Mouse (Mus musculus): ENCODE results near the gene Rbm14. TPM values are rescaled to one million over a fixed set of nuclear protein-coding genes. Genes with fewer than 3 reads are reported as not detected.

Rbm14 gene
- total RNA-seq, 2 experiments from 2014 or later: 53.4 to 61.0 TPM

GRCm38 (mm10) chr19:4811909-4812242 lies 442 bp upstream of the Rbm14 start:
- intact Hi-C loops (cut with DNase I): loop anchor here (5.0 kb wide), 1 partner anchor 55 kb away; the partner anchor contains the start of gene Rbm4b
- no peak for TF ChIP-seq CTCF (IDR thresholded peaks at IDR 0.05)
- no peak for DNase-seq (ENCODE audit: extremely low spot score in 1 of 2, low spot score in 2 of 2)

GRCm38 (mm10) chr19:4810746-4811062 lies 730 bp downstream of the Rbm14 start:
- H3K27ac ChIP-seq: peak overlapping the region; percentile 95
- DNase-seq (ENCODE audit: extremely low spot score in 1 of 2, low spot score in 2 of 2): no peak
- TF ChIP-seq CTCF (IDR thresholded peaks at IDR 0.05): no peak
- H3K4me3 ChIP-seq: peak overlapping the region; percentile 60
- intact Hi-C loops (cut with DNase I): loop anchor here (5.0 kb wide), 1 partner anchor 53 kb away; the partner anchor contains the start of gene Rbm4b

More at GRCm38 (mm10) chr19:4811909-4812242, 442 bp upstream of the Rbm14 start:
- Histone ChIP-seq H3K4me3 (peak overlapping the region; percentile 60), H3K27ac (peak overlapping the region; percentile 85)

DNA sequence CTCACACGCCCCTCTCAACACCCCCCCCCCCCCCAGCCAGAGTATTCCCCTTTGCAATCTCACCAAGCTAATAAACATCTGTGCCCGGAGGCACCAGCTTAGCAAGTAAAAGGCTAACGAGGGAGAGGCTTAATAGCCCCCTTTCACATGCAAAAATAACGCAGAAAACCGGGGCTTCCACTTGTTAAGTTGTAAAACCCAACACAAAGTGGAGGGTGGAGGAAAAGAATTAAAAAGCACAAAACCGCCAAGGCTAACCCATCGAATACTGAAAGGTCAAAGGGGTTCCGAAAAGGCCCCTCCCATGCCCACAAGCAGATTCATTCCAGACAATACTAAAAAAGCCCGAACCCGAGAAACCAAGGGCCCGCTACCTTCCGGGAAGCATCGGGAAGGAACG lies 1.1 kb downstream of the Rbm14 start:
- intact Hi-C loops (cut with DNase I): loop anchor here (5.0 kb wide), 1 partner anchor 53 kb away; the partner anchor contains the start of gene Rbm4b

GRCm38 (mm10) chr19:4803283-4803682 lies 8.2 kb downstream of the Rbm14 start:
- H3K27ac ChIP-seq: no peak overlapping the region
- no peak for TF ChIP-seq CTCF (IDR thresholded peaks at IDR 0.05)
- intact Hi-C loops (cut with DNase I): no loop called here
- DNase-seq (ENCODE audit: extremely low spot score in 1 of 2, low spot score in 2 of 2): no peak
- no peak overlapping the region for H3K4me3 ChIP-seq

More for the DNA sequence above, 1.1 kb downstream of the Rbm14 start:
- no peak for DNase-seq (ENCODE audit: extremely low spot score in 1 of 2, low spot score in 2 of 2)
- Histone ChIP-seq H3K27ac (peak overlapping the region; percentile 95; the same call in 1 of the 2 replicates), H3K4me3 (peak overlapping the region; percentile 60)
- TF ChIP-seq CTCF (IDR thresholded peaks at IDR 0.05): no peak

- H3K27ac ChIP-seq: no peak overlapping the region
- intact Hi-C loops (cut with DNase I): no loop called here
- no peak overlapping the region for H3K4me3 ChIP-seq
- DNase-seq (ENCODE audit: extremely low spot score in 1 of 2, low spot score in 2 of 2): no peak
- no peak for TF ChIP-seq CTCF (IDR thresholded peaks at IDR 0.05)
Observed at GRCm38 (mm10) chr19:4802691-4803091, 8.7 kb downstream of the Rbm14 start.

GRCm38 (mm10) chr19:4799083-4799482 lies 12.4 kb downstream of the Rbm14 start:
- no peak for TF ChIP-seq CTCF (IDR thresholded peaks at IDR 0.05)
- intact Hi-C loops (cut with DNase I): no loop called here

DNA sequence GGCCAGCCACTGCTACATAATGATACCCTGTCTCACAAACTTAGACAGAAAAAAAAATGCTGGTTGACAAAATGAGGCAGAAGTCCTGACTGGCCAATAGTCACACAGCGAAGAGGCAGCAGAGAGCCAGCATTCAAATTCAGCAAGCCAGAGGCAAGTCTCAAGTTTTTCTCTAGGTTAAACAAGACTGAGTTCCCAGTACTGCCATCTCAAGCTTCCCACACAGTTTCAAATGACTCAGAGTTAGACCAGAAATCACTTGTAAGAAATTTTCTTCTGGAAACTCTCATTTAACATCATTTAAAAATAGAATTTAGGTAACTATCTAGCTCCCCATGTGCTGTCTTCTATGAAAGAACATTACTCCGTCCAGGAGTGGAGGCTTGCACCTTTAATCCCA lies 13.6 kb downstream of the Rbm14 start:
- no peak overlapping the region for H3K4me3 ChIP-seq
- no peak overlapping the region for H3K27ac ChIP-seq
- no peak for TF ChIP-seq CTCF (IDR thresholded peaks at IDR 0.05)
- intact Hi-C loops (cut with DNase I): no loop called here
- no peak for DNase-seq (ENCODE audit: extremely low spot score in 1 of 2, low spot score in 2 of 2)

More at GRCm38 (mm10) chr19:4799083-4799482, 12.4 kb downstream of the Rbm14 start:
- Histone ChIP-seq H3K27ac (no peak overlapping the region), H3K4me3 (no peak overlapping the region)
- no peak for DNase-seq (ENCODE audit: extremely low spot score in 1 of 2, low spot score in 2 of 2)

DNA sequence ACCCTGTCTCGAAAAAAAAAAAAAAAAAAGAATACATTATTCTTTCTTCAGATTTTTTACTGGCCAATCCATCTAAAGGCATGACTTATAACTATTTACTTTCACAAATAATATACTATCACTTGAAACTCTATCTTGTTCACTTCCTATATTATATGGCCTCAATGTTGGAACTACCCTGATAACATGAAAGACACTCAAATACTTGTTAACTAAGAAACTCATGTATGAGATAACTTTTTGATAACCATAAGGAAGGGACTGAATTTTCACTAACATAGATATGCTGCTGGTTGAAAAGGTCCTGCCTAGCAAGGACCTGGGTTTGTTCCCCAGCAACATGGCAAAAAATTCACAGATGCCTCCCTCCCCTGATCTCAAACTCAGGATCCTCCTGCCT lies 15.5 kb downstream of the Rbm14 start:
- TF ChIP-seq CTCF (IDR thresholded peaks at IDR 0.05): no peak
- DNase-seq (ENCODE audit: extremely low spot score in 1 of 2, low spot score in 2 of 2): no peak
- intact Hi-C loops (cut with DNase I): no loop called here

GRCm38 (mm10) chr19:4793831-4794422 lies 17.5 kb downstream of the Rbm14 start, which contains the start of gene Rbm4:
TSS of gene Rbm4 (minus strand) at chr19:4793901.
- intact Hi-C loops (cut with DNase I): loop anchor here (1.0 kb wide), 1 partner anchor 45 kb away; the partner anchor contains the start of genes Ccdc87 and Ccs
- DNase-seq (ENCODE audit: extremely low spot score in 1 of 2, low spot score in 2 of 2): peak; percentile 96 to 98
- no peak for TF ChIP-seq CTCF (IDR thresholded peaks at IDR 0.05)
- Histone ChIP-seq H3K27ac (peak within 1 kb of the TSS; percentile 83), H3K4me3 (peak within 1 kb of the TSS; percentile 90)

More for the DNA sequence above, 15.5 kb downstream of the Rbm14 start:
- H3K4me3 ChIP-seq: no peak overlapping the region
- no peak overlapping the region for H3K27ac ChIP-seq

DNA sequence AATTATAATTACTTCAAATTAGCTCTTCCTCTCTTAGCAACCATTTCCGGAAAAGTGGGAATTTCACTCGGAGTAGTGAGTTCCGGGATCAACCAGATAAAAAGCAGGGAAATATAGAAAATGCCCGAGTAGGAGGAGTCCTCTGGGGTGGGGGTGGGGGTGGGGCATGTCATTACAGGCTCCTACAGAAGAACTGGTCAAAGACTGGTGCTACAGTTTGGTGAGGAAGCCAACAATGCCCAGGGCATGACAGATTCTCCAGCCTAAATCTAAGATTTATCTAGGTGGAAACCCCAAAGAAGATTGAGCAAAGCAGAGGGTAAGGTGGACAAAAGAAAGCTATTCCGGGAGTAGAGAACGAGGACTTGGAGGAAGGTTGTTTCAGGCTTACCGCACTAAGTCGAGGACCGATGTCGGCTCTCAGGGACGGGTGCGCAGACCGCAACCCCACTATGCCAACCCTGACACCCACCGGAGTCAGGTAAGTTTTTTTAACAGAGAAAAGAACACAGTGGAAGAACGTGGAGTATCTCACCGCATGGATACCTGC lies 18.1 kb downstream of the Rbm14 start:
- intact Hi-C loops (cut with DNase I): no loop called here
- no peak for DNase-seq (ENCODE audit: extremely low spot score in 1 of 2, low spot score in 2 of 2)

GRCm38 (mm10) chr19:4786313-4786712 lies 25.1 kb downstream of the Rbm14 start:
- no peak for TF ChIP-seq CTCF (IDR thresholded peaks at IDR 0.05)
- intact Hi-C loops (cut with DNase I): no loop called here
- H3K27ac ChIP-seq: no peak overlapping the region
- H3K4me3 ChIP-seq: no peak overlapping the region
- DNase-seq (ENCODE audit: extremely low spot score in 1 of 2, low spot score in 2 of 2): no peak

More for the DNA sequence above, 18.1 kb downstream of the Rbm14 start:
- H3K27ac ChIP-seq: peak overlapping the region; percentile 83
- no peak for TF ChIP-seq CTCF (IDR thresholded peaks at IDR 0.05)
- H3K4me3 ChIP-seq: peak overlapping the region; percentile 90

DNA sequence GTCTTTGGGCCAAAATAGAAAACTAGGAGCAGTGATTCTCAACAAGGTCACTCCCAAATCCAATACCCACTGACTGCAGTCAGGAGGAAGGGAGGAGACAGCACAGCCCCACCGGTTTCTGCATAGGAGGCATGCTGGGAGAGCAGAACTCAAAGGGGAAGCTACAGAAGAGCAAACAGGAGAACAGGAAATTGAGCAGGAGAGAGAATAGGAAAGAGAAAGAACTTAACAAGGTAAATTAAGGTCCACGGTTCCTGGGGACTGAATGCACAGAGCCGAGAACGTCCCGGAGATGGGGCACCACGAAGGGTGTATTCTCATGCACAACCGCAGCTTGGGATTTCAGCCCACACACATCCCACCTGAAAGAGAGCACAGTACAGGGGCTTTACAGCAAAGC lies 26.2 kb downstream of the Rbm14 start:
- intact Hi-C loops (cut with DNase I): no loop called here

DNA sequence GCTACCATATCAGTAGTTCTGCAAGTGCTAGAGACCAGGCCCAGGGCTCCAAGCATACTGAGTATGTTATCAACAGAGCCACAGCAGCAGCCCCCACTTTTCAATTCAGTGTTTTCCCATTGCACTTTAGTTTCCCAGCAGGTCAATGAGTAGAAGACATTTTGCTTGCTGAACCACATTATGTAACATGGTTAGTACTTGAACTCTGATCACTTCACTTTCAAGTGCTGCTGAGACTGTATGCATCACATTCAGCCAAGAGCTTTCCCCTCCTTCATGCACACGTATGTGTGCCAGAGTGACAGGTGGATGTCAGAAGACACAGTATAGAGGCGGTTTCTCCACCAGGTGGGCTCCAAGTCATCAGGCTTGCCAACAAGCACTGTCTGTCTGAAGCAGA lies 28.5 kb downstream of the Rbm14 start:
- intact Hi-C loops (cut with DNase I): no loop called here
- no peak for TF ChIP-seq CTCF (IDR thresholded peaks at IDR 0.05)
- Histone ChIP-seq H3K27ac (no peak overlapping the region), H3K4me3 (no peak overlapping the region)
- DNase-seq (ENCODE audit: extremely low spot score in 1 of 2, low spot score in 2 of 2): no peak

More for the DNA sequence above, 26.2 kb downstream of the Rbm14 start:
- no peak overlapping the region for H3K27ac ChIP-seq
- TF ChIP-seq CTCF (IDR thresholded peaks at IDR 0.05): no peak
- no peak overlapping the region for H3K4me3 ChIP-seq
- no peak for DNase-seq (ENCODE audit: extremely low spot score in 1 of 2, low spot score in 2 of 2)

Data from left cerebral cortex, adult 2 months (tissue).